Mouse (Mus musculus) forebrain, embryonic 15.5 days (tissue): ENCODE measurements at regions not wholly inside any gene's neighbourhood (a gene's known extent, or its start where the extent isn't known, plus 50 kb on each side); places are given as distances from the start of the nearest gene placed in this dataset.

ENCODE experiments used
- ATAC-seq: fragments of 200-750 bp; cut with Nextera tagmentation; replicated peaks from 2 replicates; pipeline ENCODE4 v1.8.0; 2017; ENCODE audit warnings: mild to moderate bottlenecking, moderate TSS enrichment, moderate library complexity
- H3K27ac ChIP-seq: fragments of 300-500 bp; sonication (generic); replicated peaks from 2 replicates; pipeline ENCODE4 v1.5.1; 2015; ENCODE audit warnings: mild to moderate bottlenecking, inconsistent platforms
- H3K27me3 ChIP-seq: fragments of 300-500 bp; sonication (generic); 2 replicates; pipeline ENCODE4 v1.6.1; 2015; ENCODE audit warnings: inconsistent platforms
- H3K36me3 ChIP-seq: fragments of 300-500 bp; sonication (generic); 2 replicates; pipeline ENCODE4 v1.6.1; 2015; ENCODE audit warnings: mild to moderate bottlenecking, inconsistent platforms
- H3K4me1 ChIP-seq: fragments of 300-500 bp; sonication (generic); 2 replicates; pipeline ENCODE4 v1.6.1; 2015; ENCODE audit warnings: inconsistent platforms
- H3K4me2 ChIP-seq: fragments of 300-500 bp; sonication (generic); replicated peaks from 2 replicates; pipeline ENCODE4 v1.6.1; 2015; ENCODE audit warnings: mild to moderate bottlenecking, inconsistent platforms
- H3K4me3 ChIP-seq: fragments of 300-500 bp; sonication (generic); 2 replicates; pipeline ENCODE4 v1.5.1; 2015; ENCODE audit warnings: mild to moderate bottlenecking, inconsistent platforms
- H3K9ac ChIP-seq: fragments of 300-500 bp; sonication (generic); replicated peaks from 2 replicates; pipeline ENCODE4 v1.6.1; 2015; ENCODE audit warnings: mild to moderate bottlenecking, inconsistent platforms
- H3K9me3 ChIP-seq: fragments of 300-500 bp; sonication (generic); 2 replicates; pipeline ENCODE4 v1.6.1; 2016; ENCODE audit warnings: inconsistent platforms
- WGBS: fragments of 180-500 bp; shearing (Covaris S2); methylation state at CpG from one replicate; pipeline ENCODE4 v1.1.7; 2015; ENCODE audit warnings: mixed read lengths; 5-methylcytosine and 5-hydroxymethylcytosine counted together

GRCm38 (mm10) chr11:37772481-37773089, 536.8 kb upstream of the Tenm2 start:
- 0 out of 2 replicates have a peak, but pooled peaks have one; percentile 32 for ATAC-seq
- WGBS, result 9% methylated on average over 2 of the region's 2 CpGs
- H3K27me3 ChIP-seq, result no peaks in the 10 kb centered on the region
- no peak overlapping the region for H3K9ac ChIP-seq
- no peaks in the 10 kb centered on the region for H3K36me3 ChIP-seq
- H3K9me3 ChIP-seq, result no peaks in the 10 kb centered on the region
- no peak overlapping the region for H3K4me3 ChIP-seq
- H3K4me2 ChIP-seq, result no peak overlapping the region
- H3K27ac ChIP-seq, result no peak overlapping the region
- H3K4me1 ChIP-seq, result 0 out of 2 replicates have a peak, but pooled peaks cover 5% of the 10 kb centered on the region

- no peak overlapping the region for H3K9ac ChIP-seq
- no peaks in the 10 kb centered on the region for H3K9me3 ChIP-seq
- 34% methylated on average over 3 of the region's 3 CpGs for WGBS
- H3K4me2 ChIP-seq, result no peak overlapping the region
- no peaks in the 10 kb centered on the region for H3K27me3 ChIP-seq
- H3K4me1 ChIP-seq, result 0 out of 2 replicates have a peak, but pooled peaks cover 5% of the 10 kb centered on the region
- no peak for ATAC-seq
- H3K27ac ChIP-seq, result no peak overlapping the region
- no peaks in the 10 kb centered on the region for H3K36me3 ChIP-seq
- H3K4me3 ChIP-seq, result no peak overlapping the region
These were observed 535.1 kb upstream of the Tenm2 start for GRCm38 (mm10) chr11:37770881-37771280.

GRCm38 (mm10) chr11:37768121-37768520, 532.4 kb upstream of the Tenm2 start:
- no peak overlapping the region for H3K9ac ChIP-seq

GRCm38 (mm10) chr11:37735992-37736391, 500.2 kb upstream of the Tenm2 start:
- H3K9ac ChIP-seq, result no peak overlapping the region
- ATAC-seq, result no peak
- H3K27me3 ChIP-seq, result no peaks in the 10 kb centered on the region
- no peak overlapping the region for H3K27ac ChIP-seq
- H3K4me3 ChIP-seq, result no peak overlapping the region
- peaks cover 3% of the 10 kb centered on the region; the same call in 1 of the 2 replicates for H3K4me1 ChIP-seq
- no peaks in the 10 kb centered on the region for H3K36me3 ChIP-seq
- H3K4me2 ChIP-seq, result no peak overlapping the region
- no peaks in the 10 kb centered on the region for H3K9me3 ChIP-seq

More at GRCm38 (mm10) chr11:37768121-37768520, 532.4 kb upstream of the Tenm2 start:
- 65% methylated on average over 3 of the region's 3 CpGs for WGBS
- Histone ChIP-seq H3K4me1 (0 out of 2 replicates have a peak, but pooled peaks cover 4% of the 10 kb centered on the region), H3K27me3 (no peaks in the 10 kb centered on the region), H3K9me3 (no peaks in the 10 kb centered on the region), H3K4me3 (no peak overlapping the region), H3K27ac (no peak overlapping the region), H3K4me2 (no peak overlapping the region), H3K36me3 (no peaks in the 10 kb centered on the region)
- no peak for ATAC-seq

GRCm38 (mm10) chr11:37735501-37735900, 499.7 kb upstream of the Tenm2 start:
- Histone ChIP-seq H3K9ac (no peak overlapping the region), H3K27me3 (no peaks in the 10 kb centered on the region), H3K36me3 (no peaks in the 10 kb centered on the region), H3K4me2 (no peak overlapping the region), H3K27ac (no peak overlapping the region), H3K4me3 (no peak overlapping the region), H3K4me1 (peaks cover 3% of the 10 kb centered on the region; the same call in 1 of the 2 replicates), H3K9me3 (no peaks in the 10 kb centered on the region)
- ATAC-seq, result no peak
- 63% methylated on average over 2 of the region's 2 CpGs for WGBS

- Histone ChIP-seq H3K36me3 (no peaks in the 10 kb centered on the region), H3K4me2 (no peak overlapping the region), H3K4me1 (no peaks in the 10 kb centered on the region), H3K9me3 (no peaks in the 10 kb centered on the region), H3K27me3 (no peaks in the 10 kb centered on the region), H3K27ac (no peak overlapping the region), H3K9ac (no peak overlapping the region), H3K4me3 (no peak overlapping the region)
- WGBS, result 77% methylated on average over 2 of the region's 2 CpGs
- no peak for ATAC-seq
These were observed 461.2 kb upstream of the Tenm2 start for GRCm38 (mm10) chr11:37696981-37697380.

GRCm38 (mm10) chr11:37678484-37679193, 442.9 kb upstream of the Tenm2 start:
- H3K27me3 ChIP-seq, result no peaks in the 10 kb centered on the region
- no peaks in the 10 kb centered on the region for H3K9me3 ChIP-seq
- H3K4me1 ChIP-seq, result 0 out of 2 replicates have a peak, but pooled peaks cover 5% of the 10 kb centered on the region
- ATAC-seq, result no peak
- no peaks in the 10 kb centered on the region for H3K36me3 ChIP-seq
- 5% methylated on average over 1 of the region's 1 CpGs for WGBS
- no peak overlapping the region for H3K27ac ChIP-seq
- H3K4me3 ChIP-seq, result no peak overlapping the region
- H3K4me2 ChIP-seq, result no peak overlapping the region
- no peak overlapping the region for H3K9ac ChIP-seq

GRCm38 (mm10) chr11:37671320-37671719, 435.6 kb upstream of the Tenm2 start:
- no peak for ATAC-seq

GRCm38 (mm10) chr11:37666925-37667324, 431.2 kb upstream of the Tenm2 start:
- Histone ChIP-seq H3K27me3 (no peaks in the 10 kb centered on the region), H3K9ac (no peak overlapping the region), H3K36me3 (no peaks in the 10 kb centered on the region), H3K4me2 (no peak overlapping the region), H3K27ac (no peak overlapping the region), H3K4me1 (no peaks in the 10 kb centered on the region), H3K9me3 (no peaks in the 10 kb centered on the region), H3K4me3 (no peak overlapping the region)
- 70% methylated on average over 1 of the region's 1 CpGs for WGBS
- no peak for ATAC-seq

More at GRCm38 (mm10) chr11:37671320-37671719, 435.6 kb upstream of the Tenm2 start:
- H3K9ac ChIP-seq, result no peak overlapping the region
- no peak overlapping the region for H3K27ac ChIP-seq
- no peaks in the 10 kb centered on the region for H3K27me3 ChIP-seq
- 12% methylated on average over 3 of the region's 3 CpGs for WGBS
- no peaks in the 10 kb centered on the region for H3K36me3 ChIP-seq
- no peaks in the 10 kb centered on the region for H3K4me1 ChIP-seq
- no peaks in the 10 kb centered on the region for H3K9me3 ChIP-seq
- no peak overlapping the region for H3K4me2 ChIP-seq
- H3K4me3 ChIP-seq, result no peak overlapping the region

- no peak overlapping the region for H3K27ac ChIP-seq
- WGBS, result 50% methylated on average over 11 of the region's 11 CpGs
- H3K4me3 ChIP-seq, result no peak overlapping the region
- H3K4me2 ChIP-seq, result no peak overlapping the region
- H3K27me3 ChIP-seq, result no peaks in the 10 kb centered on the region
- H3K4me1 ChIP-seq, result no peaks in the 10 kb centered on the region
- no peak overlapping the region for H3K9ac ChIP-seq
- ATAC-seq, result no peak
- no peaks in the 10 kb centered on the region for H3K36me3 ChIP-seq
- H3K9me3 ChIP-seq, result no peaks in the 10 kb centered on the region
These were observed 414.3 kb upstream of the Tenm2 start for GRCm38 (mm10) chr11:37650095-37650494.

GRCm38 (mm10) chr11:37623290-37623689, 387.5 kb upstream of the Tenm2 start:
- no peak for ATAC-seq
- 65% methylated on average over 2 of the region's 2 CpGs for WGBS
- no peak overlapping the region for H3K27ac ChIP-seq

GRCm38 (mm10) chr11:37600533-37600932, 364.8 kb upstream of the Tenm2 start:
- H3K4me1 ChIP-seq, result no peaks in the 10 kb centered on the region
- no peak overlapping the region for H3K4me3 ChIP-seq
- 21% methylated on average over 1 of the region's 1 CpGs for WGBS
- no peak overlapping the region for H3K4me2 ChIP-seq
- H3K27me3 ChIP-seq, result no peaks in the 10 kb centered on the region
- H3K27ac ChIP-seq, result no peak overlapping the region
- no peaks in the 10 kb centered on the region for H3K36me3 ChIP-seq
- H3K9ac ChIP-seq, result no peak overlapping the region
- ATAC-seq, result peak; percentile 89
- no peaks in the 10 kb centered on the region for H3K9me3 ChIP-seq

More at GRCm38 (mm10) chr11:37623290-37623689, 387.5 kb upstream of the Tenm2 start:
- H3K4me1 ChIP-seq, result no peaks in the 10 kb centered on the region
- no peaks in the 10 kb centered on the region for H3K27me3 ChIP-seq
- no peaks in the 10 kb centered on the region for H3K9me3 ChIP-seq
- H3K36me3 ChIP-seq, result no peaks in the 10 kb centered on the region
- no peak overlapping the region for H3K4me3 ChIP-seq
- H3K4me2 ChIP-seq, result no peak overlapping the region
- H3K9ac ChIP-seq, result no peak overlapping the region
